Mouse (Mus musculus): Measurements from ENCODE around the gene Cadps2.

Cadps2 gene

DNA sequence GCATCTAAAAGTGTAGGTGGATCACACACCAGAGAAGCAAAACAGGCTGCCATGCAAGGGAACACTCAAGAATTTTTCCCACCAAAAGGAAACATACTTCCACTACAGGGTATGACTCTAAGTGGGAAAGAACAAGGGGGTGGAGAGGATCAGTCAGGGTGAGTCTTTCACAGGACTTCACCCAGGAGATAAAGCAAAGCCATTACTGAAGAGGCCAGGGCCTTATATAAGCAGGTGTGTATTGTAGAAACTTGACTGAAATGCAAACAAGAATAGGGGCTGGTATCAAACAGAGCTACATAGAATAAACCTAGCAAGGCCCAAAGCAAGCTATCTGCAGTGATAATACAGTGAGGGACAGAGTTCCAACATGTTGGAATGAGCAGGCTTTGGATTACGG lies 271.6 kb downstream of the Cadps2 start:
- DNase-seq (ENCODE audit: low spot score), result no peak

DNA sequence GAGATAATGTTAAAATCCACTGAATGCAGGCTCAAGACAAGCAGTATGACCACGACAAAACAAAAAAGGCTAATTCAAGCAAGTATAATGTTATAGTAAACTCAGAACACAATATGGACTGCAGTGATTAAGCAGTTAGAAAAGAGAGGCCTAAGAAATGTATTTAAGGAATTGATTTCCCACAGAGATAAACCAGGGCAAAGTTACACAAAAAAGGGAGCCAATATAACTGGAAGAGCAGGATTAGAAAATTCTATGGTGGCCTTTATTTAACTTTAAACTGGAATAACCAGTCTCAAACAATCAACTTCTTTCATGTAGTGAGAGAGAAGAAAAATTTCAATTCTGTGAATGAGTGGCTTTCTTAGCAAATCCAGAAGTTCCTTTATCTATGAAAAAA lies 289.3 kb downstream of the Cadps2 start:
- no peak for DNase-seq (ENCODE audit: low spot score)

DNA sequence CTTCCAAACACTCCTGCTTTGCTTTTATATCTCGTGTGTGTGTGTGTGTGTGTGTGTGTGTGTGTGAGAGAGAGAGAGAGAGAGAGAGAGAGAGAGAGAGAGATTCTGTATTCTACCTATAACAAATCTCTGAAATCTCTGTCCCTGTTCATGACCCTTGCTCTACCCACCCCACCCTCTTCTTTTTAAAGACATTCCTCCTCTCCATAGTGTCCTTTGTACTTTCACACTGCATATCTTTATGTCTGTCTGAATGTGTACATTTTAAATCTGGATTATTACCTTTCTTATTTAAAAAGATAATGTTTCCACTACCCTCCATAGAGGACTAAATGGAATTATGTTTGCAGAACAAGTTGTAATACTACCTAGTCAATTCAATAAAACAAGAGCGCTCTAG lies 315.5 kb downstream of the Cadps2 start:
- no peak for DNase-seq (ENCODE audit: low spot score)

DNA sequence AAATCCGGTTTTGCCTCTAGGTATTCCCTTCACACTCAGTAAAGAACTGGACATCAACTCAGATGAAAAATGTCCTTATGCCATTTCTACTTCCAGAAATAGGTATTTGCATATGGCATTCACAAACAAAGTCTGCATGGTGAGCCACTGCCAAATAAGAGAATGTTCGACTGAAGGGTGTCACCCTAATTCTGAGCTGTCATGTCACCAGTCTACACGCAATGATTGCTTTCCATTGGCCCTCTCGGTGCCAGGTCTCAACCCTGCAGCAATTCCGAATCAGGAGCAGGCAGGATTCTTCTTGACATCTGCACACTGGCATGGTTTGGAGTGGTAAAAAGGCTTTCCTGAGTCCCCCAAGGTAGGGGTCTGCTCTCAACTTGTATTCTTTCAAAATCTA lies 316.7 kb downstream of the Cadps2 start:
- no peak for DNase-seq (ENCODE audit: low spot score)

DNA sequence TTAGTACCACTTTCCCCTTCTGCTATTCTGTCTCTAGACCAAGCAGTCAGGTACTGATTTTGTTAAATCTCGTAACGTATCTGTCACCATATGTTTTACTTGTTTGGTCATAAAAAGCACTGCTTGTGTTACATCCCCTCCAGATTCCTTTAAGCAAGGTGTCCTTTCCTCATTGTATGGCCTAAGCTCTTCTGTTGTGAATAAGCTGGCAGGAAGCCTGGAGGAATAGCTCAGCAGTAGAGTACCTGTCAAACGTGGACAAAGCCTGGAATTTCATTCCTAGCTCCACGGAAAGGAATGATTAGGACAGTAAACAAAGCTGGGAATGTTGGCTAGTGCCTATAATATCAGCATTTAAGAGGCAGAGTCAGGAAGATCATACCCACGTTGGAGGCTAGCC lies 340.6 kb downstream of the Cadps2 start:
- DNase-seq (ENCODE audit: low spot score), result no peak

DNA sequence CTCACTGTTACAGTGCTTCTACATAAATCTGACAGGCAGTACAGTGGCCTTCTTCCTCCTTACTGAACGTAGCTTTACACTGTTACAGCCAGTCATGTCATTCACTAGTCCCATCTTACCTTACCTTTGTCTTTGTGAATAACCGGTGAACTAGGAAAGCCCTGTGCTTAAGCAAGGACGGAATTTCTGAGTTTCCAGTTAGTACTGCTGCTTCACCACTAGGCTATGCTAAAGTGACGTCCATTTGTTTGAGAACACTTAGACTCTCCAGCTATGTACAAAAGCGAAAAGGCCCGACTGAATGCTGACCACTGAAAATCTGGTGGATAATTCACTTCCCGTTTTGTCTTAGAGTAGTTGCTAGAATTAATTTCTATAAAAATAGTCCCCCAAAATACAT lies 347.4 kb downstream of the Cadps2 start:
- no peak for DNase-seq (ENCODE audit: low spot score)

DNA sequence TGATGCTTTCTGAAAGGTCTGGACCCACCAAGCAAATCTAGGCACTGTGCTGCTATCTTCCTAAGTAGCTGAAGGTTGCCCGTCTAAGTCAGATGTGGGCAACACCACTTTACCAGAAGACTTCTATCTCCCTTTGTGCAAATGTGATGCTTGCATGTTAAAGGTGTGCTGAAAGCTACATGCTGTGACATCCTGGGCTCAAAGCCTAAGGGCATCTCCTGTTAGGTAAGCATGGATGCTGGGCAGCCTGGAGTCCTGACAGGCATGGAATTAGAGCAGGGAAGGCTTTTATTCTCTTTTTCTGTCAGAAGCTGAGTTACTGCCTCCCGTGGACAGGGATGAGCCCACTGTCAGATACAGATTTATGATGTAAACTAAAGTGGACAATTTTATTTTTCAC lies 348.8 kb downstream of the Cadps2 start:
- DNase-seq (ENCODE audit: low spot score), result no peak

DNA sequence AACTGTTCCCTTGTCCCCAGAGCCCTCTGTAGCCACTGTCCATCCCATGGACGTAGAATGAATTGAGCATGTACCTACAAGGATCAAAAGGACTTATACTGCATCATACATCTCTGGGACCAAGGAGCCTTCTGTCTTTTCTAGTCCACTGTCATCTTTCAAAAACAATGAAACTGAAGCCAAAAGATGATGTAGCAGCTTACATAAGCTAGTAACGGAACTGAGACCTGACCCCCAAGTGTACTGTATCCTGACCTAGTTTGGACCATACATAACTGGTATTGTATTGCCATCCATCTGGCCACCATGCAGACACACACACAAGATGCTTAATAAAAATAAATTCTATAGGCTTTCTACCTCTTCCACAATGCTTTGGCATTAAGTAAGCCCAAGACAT lies 350.2 kb downstream of the Cadps2 start:
- no peak for DNase-seq (ENCODE audit: low spot score)

DNA sequence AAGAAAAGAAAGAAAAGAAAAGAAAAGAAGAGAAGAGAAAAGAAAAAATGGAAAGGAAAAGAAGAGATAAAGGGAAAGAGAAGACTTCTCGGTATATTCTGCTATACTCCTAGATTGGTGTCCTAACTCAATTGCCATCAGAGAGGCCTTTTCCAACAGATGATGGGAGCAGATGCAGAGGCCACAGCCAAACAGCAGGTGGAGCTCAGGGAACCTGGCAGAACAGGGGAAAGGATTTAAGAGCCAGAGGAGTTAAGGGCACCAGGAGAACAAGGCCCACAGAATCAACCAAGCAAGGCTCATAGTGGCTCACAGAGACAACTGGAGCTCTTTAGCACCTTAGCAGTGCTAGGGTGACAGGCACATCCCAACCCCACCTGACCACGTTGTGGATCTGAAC lies 366.5 kb downstream of the Cadps2 start:
- DNase-seq (ENCODE audit: low spot score), result no peak

DNA sequence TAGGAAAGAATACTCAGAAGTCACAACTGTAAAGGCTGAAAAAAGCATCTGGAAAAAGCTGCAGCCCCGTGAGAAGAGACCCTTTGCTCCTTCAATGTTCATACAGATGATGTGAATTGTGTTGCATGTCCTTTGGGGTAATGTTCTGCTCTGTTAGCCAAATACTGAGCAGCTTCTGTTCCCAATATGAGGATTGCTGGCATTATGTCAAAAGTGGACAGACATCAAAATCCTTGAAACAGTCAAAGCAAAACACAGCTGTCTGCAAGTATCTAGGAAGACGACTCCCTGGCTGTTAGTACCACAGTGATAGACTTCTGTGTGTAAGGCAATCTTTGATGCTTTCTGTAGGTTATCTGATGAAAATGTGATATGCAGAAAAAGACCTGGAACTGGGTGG lies 367.4 kb downstream of the Cadps2 start:
- DNase-seq (ENCODE audit: low spot score), result no peak

DNA sequence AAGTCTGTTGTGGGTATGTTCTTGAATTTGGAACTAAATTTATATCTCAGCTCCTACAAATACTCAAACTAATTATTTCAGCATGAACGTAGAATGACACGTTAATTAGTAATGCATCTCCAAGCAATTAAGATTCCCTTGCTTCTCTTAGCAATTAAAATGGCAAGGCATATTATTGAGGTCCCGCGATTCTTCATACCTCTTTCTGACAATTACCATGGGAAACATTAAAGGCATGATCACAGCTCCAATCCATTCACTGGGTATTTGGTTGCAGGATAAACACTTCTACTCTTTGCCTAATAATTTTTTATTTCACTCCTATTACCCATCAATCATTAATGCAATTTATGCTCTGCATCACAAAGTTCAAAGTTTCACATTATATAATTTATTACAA lies 371.3 kb downstream of the Cadps2 start:
- DNase-seq (ENCODE audit: low spot score), result no peak

DNA sequence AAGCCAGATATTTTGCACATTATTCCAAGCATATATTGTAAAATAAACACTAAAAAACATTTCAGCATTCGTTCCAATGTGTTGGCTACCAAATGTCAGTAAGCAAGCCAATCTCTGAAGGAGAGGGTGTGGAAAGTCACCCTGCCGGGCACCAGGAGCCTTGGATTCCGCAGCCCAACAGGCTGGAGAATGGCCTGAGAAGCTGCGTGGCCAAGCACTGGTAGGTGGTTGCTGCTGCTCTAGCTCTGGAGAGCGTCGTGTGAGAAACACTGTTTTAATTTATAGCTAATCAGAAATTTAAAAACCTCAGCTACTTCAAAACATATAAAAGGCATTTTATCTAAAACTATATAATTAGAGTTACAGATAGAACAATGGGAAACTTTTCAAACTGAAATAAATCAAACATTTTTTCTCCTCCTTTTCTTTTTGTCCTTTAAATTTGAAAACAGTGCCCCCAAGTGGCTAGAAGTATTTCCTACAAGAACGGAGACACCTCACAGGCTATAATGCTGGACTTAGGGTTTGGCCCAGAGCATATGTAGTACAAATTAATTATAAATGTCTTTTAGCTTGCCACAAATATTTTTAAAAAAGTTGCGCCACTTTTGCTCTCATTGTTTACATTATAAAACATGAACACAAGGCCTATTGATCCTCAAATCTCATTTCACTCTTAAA lies 376.5 kb downstream of the Cadps2 start:
- peak; percentile 1 for DNase-seq (ENCODE audit: low spot score)

DNA sequence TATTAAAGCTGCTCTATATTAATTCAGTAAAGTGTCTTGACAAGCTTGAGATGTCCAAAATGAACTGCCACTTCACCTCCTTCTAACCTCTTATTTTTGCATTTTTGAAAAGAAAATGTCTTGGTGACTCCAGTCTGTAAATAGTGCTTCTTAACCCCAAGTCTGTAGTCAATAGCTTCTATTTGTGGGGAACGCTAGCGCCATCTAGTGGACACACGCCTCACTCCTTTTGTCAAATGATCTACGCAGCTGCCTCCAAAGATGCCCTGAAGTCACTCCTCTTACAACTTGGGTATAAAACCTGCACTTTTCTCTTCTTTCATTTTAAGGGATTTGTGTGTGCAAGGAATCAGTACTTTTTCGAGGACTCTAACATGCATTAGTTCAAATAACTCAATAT lies 381.5 kb downstream of the Cadps2 start:
- DNase-seq (ENCODE audit: low spot score), result peak; percentile 24

DNA sequence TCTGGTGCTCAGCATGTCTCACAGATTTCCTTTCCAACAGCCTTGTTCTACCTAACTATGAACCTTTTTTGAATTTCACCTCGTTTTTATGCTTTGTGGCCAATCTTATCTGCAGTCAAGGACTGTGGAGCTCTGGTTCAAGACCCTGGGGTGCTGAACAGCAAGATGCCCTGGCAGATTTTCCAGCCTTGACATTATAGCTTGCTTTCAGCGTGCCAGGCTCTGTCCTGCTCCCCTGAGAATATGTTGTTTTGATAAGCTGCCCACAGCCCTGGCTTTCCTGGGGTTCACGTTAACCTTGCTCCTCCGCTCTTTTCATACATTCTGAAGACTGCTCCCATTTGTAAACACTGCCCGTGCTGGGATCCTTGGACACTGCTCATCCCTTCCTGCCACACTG lies 385.3 kb downstream of the Cadps2 start:
- DNase-seq (ENCODE audit: low spot score), result no peak

DNA sequence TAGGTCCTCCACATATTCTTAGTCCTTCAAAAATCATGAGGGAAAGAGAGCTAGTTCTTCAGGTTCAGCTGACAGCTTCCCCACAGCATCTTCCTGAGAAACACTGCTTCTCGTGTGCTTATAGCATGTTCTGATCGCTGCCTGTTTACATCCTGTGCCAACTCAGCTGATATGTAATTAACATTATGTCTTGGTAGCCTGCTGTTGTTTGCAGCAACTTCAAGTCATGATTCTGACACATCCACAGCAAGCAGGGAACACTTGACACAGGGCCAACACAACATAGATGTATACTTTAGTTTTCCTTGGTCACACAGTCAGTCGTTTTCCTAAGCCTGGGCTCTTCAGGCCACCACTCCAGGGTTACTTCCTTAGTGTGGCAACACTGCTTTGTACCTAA lies 399.3 kb downstream of the Cadps2 start:
- DNase-seq (ENCODE audit: low spot score), result no peak

DNA sequence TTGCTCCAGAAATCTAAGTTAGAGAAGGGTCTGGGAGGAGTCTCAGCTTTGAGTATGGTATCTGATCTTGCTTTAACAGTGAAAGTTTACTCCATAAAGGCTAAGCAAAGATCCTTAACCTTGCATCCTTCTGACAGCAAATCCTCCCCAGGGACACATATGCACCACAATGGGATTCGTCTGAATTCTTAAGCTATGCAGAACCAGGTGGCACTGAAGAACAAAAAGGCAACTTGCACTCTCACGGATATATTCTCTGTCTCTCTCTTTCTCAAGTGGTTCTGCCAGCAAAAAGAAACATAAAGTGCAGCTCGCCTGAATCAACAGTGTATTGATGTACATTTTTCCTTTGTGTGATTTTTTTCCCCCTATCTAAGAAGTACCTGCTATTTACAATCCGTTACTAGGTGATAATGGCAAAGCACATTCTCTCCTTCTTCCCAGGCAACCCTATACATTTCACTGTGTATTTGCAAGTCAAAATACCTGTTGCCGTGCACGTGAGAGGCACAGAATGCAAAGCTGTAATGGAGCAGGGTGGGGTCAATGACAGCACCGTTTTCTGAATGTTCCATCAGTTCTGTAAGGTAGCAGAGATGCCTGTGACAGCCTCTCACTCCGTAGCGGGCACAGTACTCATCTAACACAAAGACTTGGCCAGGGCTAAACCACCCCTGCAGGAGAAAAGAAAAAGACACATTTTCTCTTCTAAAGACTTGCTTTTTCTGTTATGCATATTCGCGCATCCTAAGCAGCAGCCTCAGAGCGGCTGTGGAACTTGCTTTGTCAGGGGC lies 428.8 kb downstream of the Cadps2 start:
- DNase-seq (ENCODE audit: low spot score), result no peak

DNA sequence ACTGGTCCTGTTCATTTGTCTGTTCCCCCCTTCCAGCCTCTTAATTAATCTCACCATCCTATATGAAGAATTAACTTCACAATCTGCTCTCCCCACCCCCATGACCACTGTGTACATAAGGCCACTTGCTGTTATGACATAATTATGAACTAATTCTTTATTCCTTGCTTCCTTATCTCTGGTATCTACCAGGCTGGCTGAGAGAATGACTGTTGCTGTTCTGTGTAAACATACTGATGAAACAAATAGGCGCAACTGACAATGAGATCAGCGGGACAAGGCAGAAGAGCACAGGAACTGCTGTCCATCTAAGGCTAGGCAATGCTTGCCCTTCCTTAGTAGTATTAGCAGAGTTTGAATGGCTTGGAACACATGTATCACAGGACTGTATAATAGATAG lies 445.1 kb downstream of the Cadps2 start:
- DNase-seq (ENCODE audit: low spot score), result no peak

DNA sequence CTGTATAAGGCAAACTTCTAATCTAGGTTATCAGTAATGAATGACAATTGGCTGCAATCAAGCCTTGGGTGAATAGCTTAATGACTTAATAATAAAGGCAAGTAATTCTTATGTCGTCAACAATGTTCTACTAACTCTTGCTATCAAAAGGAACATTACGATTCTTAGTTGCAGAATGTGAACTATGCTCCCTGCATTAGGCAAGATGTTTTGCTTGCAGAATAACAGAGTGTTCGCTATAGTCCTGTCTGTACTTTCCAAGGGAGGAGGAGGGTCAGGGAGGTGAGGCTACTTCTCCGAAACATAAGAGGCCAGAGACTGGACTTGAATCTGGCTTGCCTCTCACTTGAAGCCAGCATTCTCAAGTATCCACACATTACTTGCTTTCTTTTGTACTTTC lies 446.5 kb downstream of the Cadps2 start:
- no peak for DNase-seq (ENCODE audit: low spot score)

DNA sequence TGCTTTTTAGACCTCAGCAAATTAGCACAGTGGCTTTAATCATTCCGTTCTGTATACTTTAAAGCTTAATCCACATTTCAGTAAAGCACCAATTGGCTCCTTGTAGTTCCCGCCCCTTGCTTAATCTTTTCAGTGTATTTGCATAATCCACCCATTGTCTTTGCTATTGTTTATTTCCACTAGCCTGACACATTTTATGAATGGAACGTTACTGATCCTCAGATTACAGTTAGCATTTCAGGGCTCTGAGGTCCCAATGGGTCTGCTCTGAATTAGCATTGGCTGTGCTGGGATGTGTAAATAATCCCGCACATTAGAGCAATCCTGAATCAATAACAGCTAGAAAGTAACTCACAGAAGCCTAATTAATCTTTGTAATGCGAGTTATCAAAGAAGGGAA lies 452.5 kb downstream of the Cadps2 start:
- no peak for DNase-seq (ENCODE audit: low spot score)

DNA sequence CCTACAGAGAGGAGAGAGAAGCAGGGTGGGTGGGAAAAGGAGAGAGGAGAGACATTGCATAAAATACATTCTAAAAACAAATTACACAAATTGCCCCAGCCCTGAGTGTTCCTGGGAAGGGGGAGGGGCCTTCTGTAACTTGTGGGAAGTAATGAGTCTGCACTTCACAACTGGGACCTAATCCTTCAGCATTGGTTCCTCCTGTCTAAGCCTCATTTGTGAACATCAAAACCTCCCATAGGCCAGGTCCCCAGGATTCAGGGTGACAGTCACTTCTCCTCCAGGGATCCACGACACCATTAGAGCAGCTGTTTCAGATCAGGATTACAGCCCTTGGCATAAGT lies 456.2 kb downstream of the Cadps2 start:
- no peak for DNase-seq (ENCODE audit: low spot score)

DNA sequence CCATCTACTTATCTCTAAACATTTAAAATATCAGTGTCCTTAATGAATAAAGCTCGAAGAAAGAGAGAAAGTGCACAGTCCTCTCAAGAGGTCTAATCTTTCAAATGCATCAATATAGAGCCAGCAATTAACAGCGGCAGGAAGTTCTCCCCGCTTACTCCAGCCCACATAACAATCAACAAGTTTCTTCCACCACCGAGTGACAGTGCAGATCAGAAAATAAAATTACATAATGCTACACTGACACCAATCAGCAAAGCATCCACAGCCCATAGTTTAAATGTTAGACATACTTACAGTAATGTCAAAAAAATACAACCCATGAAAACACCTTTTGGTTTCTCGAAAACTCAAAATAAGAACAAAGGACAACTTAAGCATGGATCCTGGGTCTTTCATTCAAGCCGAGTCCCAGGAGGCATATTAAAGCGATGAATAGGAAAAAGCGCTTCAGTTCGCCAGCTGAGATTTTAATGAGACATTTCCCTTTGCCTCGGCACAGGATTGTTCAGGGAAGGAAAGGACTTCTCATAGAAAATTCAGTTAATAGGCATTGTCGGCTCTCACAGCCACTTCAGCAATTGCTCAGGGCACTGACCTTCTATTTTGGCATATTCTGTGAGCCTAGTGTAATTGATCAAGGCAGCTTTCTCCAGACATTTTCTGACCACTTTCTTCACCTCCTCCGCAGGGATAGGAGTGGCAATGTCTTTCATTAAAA lies 456.8 kb downstream of the Cadps2 start:
- no peak for DNase-seq (ENCODE audit: low spot score)

DNA sequence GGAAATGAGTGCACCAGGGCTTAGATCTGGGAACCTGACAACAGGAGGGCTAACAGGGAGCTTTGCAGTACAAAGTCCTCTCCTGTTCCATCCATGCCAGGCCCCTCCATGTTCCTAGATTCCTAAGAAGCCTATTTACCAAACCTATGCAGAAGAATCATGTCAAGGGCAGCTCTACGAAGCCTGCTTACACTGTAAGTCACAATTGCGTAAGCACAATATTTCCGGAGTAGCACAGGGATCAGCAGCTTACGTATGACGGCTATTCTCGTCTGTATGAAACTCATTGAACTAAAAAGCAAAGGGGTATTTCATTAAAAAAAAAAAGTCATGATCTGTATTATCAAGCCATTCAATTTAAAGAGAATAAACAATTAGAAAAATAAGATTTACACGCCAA lies 462.9 kb downstream of the Cadps2 start:
- DNase-seq (ENCODE audit: low spot score), result no peak

DNA sequence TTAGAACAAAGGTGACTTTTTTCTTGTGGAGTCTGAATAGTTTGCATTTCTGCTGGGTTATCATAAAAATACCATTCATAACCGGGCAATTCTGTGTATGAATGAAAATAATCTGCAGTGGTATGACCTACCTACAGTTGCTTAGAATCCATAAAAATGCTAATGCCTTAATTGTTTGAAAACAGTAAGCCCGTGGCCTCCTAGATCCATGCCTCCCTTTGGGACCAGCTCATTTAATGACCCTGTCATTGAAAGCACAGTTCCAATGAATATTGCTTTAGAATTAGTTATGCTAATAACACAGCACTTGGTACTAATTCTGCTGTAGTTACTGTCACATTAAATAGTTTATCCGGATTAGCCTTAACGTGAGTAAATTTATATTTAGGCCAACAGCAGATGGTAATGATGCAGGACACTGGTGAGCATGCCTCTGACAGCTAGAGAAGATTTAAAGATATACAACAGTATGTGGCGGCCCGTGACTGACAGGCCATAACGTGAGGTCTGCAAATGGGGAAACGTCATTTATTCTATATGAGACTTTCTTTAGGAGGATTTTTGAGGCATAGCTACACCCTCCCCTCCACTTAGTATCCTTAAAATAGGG lies 477.3 kb downstream of the Cadps2 start:
- no peak for DNase-seq (ENCODE audit: low spot score)

Data from c-Kit-positive CD71-positive TER-119-positive erythroid progenitor cells, embryonic 14.5 days (primary cell).